Mouse (Mus musculus) forebrain, embryonic 10.5 days (tissue): ENCODE measurements around the gene Rnf167. TPM values are rescaled to one million over a fixed set of nuclear protein-coding genes. Genes with fewer than 3 reads are reported as not detected.

Experiments used
- DNase-seq: peaks from one replicate; pipeline ENCODE4 v3.0.0-alpha.2; 2017; ENCODE audit warnings: low spot score; ENCODE audit errors: extremely low spot score
- H3K27ac ChIP-seq: fragments of 300-500 bp; sonication (generic); 2 replicates; pipeline ENCODE4 v1.5.1; 2016; ENCODE audit warnings: mild to moderate bottlenecking
- H3K27me3 ChIP-seq: fragments of 300-500 bp; sonication (generic); 2 replicates; pipeline ENCODE4 v1.6.1; 2016; ENCODE audit warnings: mild to moderate bottlenecking; ENCODE audit not compliant: poor library complexity, severe bottlenecking
- H3K36me3 ChIP-seq: fragments of 300-500 bp; sonication (generic); replicated peaks from 2 replicates; pipeline ENCODE4 v1.6.1; 2016; ENCODE audit warnings: mild to moderate bottlenecking, moderate library complexity
- H3K4me1 ChIP-seq: fragments of 300-500 bp; sonication (generic); 2 replicates; pipeline ENCODE4 v1.6.1; 2016
- H3K4me3 ChIP-seq: fragments of 300-500 bp; sonication (generic); 2 replicates; pipeline ENCODE4 v1.5.1; 2016; ENCODE audit warnings: mild to moderate bottlenecking, moderate library complexity
- H3K9me3 ChIP-seq: fragments of 300-500 bp; sonication (generic); 2 replicates; pipeline ENCODE4 v1.6.1; 2016; ENCODE audit warnings: mild to moderate bottlenecking, moderate library complexity
- WGBS: fragments of 180-500 bp; shearing (Covaris S2); methylation state at CpG from one replicate; pipeline ENCODE4 v1.1.7; 2016; 5-methylcytosine and 5-hydroxymethylcytosine counted together
- polyA plus RNA-seq: library from polyadenylated mRNA; unstranded; fragments of >200 nt; fragmentation: Nextera tagmentation; extraction: Ambion mirVana; gene quantifications from 2 replicates; pipeline ENCODE4 v1.2.1, GENCODE M21; 2016

Gene Rnf167
- polyA plus RNA-seq, 1 experiment from 2014 or later, result 71.3 TPM

DNA sequence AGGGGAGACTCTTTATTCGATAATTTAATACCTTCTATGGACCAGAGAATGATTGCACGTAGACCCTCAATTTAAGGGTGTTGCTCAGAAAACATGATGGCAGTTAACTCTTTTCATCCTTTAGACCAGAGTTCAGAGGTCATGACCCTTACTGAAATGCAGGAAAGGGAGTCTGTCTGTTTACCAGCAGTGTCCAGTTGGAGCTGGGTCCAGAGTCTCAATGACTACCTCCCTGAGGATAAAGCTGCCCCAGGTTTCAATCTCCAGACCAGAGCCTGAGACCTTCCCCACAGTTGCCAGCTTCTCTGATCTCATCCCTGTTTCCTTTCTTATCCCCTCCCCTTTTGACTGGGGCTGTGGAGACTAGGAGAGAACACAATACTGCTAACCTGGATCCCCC lies 31.5 kb downstream of the Rnf167 start:
- Histone ChIP-seq H3K9me3 (no peaks in the 10 kb centered on the region), H3K27me3 (0 out of 2 replicates have a peak, but pooled peaks cover 3% of the 10 kb centered on the region), H3K4me3 (no peak overlapping the region), H3K27ac (no peak overlapping the region), H3K4me1 (peaks cover 32% of the 10 kb centered on the region), H3K36me3 (peaks cover 71% of the 10 kb centered on the region)
- no peak for DNase-seq
- 81% methylated on average over 2 of the region's 2 CpGs for WGBS

DNA sequence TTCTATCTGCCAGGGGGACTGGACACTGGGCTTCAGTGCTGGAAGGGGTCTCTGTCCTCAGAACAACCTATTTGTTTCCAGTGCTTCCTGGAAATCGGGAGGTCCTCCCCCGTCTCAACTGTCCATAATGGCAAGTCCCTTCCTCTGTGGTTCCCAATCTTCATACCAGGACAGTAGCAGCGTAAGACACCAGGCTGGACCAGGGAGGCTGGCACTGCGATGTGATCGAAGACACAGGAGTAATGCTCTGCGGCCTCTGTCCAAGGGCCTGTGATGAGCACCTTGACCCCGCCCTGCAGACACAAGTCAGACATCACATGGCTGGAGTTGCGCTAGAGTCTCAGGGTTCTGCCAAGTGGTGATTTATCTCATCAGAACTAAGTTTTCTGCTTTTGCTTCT lies 32.3 kb downstream of the Rnf167 start:
- no peak overlapping the region for H3K4me3 ChIP-seq
- DNase-seq, result no peak
- WGBS, result 93% methylated on average over 8 of the region's 8 CpGs
- H3K27me3 ChIP-seq, result 0 out of 2 replicates have a peak, but pooled peaks cover 3% of the 10 kb centered on the region
- peaks cover 71% of the 10 kb centered on the region for H3K36me3 ChIP-seq
- no peaks in the 10 kb centered on the region for H3K9me3 ChIP-seq
- no peak overlapping the region for H3K27ac ChIP-seq
- H3K4me1 ChIP-seq, result peaks cover 30% of the 10 kb centered on the region

DNA sequence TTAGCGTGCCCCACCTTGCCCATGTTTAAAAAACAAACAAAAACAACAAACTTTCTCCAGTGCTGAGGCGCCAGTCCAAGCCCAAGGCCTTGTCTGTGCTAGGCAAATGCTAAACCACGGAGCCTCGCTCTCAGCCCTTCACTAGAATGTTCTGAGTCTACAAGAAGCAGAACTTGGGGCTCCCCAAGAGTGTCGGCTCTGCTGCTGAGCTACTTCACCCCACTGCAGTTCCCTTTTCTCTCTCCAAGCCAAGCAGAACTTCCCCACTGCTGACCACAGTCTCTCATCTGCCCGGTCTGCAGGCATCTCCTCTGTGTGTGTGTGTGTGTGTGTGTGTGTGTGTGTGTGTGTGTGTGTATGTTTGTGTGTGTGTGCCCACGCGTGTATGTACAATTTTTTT lies 32.9 kb downstream of the Rnf167 start:
- 88% methylated on average over 8 of the region's 8 CpGs for WGBS
- Histone ChIP-seq H3K27ac (no peak overlapping the region), H3K27me3 (0 out of 2 replicates have a peak, but pooled peaks cover 3% of the 10 kb centered on the region), H3K9me3 (no peaks in the 10 kb centered on the region), H3K36me3 (peaks cover 72% of the 10 kb centered on the region), H3K4me3 (no peak overlapping the region), H3K4me1 (peaks cover 30% of the 10 kb centered on the region)
- no peak for DNase-seq

GRCm38 (mm10) chr11:70681170-70681569 lies 34.1 kb downstream of the Rnf167 start:
- Histone ChIP-seq H3K27me3 (0 out of 2 replicates have a peak, but pooled peaks cover 3% of the 10 kb centered on the region), H3K9me3 (no peaks in the 10 kb centered on the region), H3K4me1 (peaks cover 31% of the 10 kb centered on the region), H3K27ac (peak overlapping the region; percentile 84), H3K36me3 (peaks cover 68% of the 10 kb centered on the region), H3K4me3 (0 out of 2 replicates have a peak overlapping the region, but pooled peaks have one; percentile 1)
- 60% methylated on average over 12 of the region's 12 CpGs for whole genome bisulfite sequencing
- no peak for DNase-seq

GRCm38 (mm10) chr11:70681897-70682581 lies 35.0 kb downstream of the Rnf167 start:
- Histone ChIP-seq H3K4me3 (peak overlapping the region; percentile 29), H3K4me1 (peaks cover 40% of the 10 kb centered on the region), H3K36me3 (peaks cover 64% of the 10 kb centered on the region), H3K27ac (peak overlapping the region; percentile 84), H3K27me3 (0 out of 2 replicates have a peak, but pooled peaks cover 3% of the 10 kb centered on the region), H3K9me3 (no peaks in the 10 kb centered on the region)
- DNase-seq, result peak; percentile 67
- WGBS, result 13% methylated on average over 8 of the region's 11 CpGs

DNA sequence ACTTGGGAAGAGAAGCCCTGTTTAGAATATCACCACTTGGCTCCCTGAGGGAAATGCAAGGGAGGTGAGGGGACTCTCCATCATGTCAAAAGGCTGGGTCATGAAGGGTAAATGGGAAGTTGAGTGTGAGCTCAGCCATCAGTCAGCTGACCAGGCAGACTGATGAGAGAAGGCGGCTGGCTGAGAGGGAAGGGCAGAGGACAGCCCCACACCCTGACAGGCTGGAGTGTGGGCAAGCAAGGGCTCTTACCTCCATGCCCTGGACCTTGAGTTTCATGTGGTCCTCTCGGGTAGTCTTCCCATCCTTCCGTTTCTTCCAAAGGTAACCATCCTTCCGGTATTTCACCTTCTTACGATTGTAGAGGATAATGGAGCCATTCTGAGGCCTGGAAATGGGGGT lies 36.6 kb downstream of the Rnf167 start:
- no peak for DNase-seq
- no peak overlapping the region for H3K4me3 ChIP-seq
- H3K27me3 ChIP-seq, result 0 out of 2 replicates have a peak, but pooled peaks cover 3% of the 10 kb centered on the region
- 93% methylated on average over 5 of the region's 5 CpGs for WGBS
- H3K9me3 ChIP-seq, result no peaks in the 10 kb centered on the region
- H3K36me3 ChIP-seq, result peaks cover 59% of the 10 kb centered on the region
- no peak overlapping the region for H3K27ac ChIP-seq
- peaks cover 53% of the 10 kb centered on the region for H3K4me1 ChIP-seq

GRCm38 (mm10) chr11:70686901-70687566 lies 40.0 kb downstream of the Rnf167 start:
- Histone ChIP-seq H3K27ac (peak overlapping the region; percentile 92), H3K27me3 (no peaks in the 10 kb centered on the region; the same call in 1 of the 2 replicates), H3K9me3 (no peaks in the 10 kb centered on the region), H3K36me3 (peaks cover 33% of the 10 kb centered on the region), H3K4me3 (peak overlapping the region; percentile 92), H3K4me1 (peaks cover 51% of the 10 kb centered on the region)
- 3% methylated on average over 16 of the region's 16 CpGs for WGBS
- DNase-seq, result peak; percentile 49

DNA sequence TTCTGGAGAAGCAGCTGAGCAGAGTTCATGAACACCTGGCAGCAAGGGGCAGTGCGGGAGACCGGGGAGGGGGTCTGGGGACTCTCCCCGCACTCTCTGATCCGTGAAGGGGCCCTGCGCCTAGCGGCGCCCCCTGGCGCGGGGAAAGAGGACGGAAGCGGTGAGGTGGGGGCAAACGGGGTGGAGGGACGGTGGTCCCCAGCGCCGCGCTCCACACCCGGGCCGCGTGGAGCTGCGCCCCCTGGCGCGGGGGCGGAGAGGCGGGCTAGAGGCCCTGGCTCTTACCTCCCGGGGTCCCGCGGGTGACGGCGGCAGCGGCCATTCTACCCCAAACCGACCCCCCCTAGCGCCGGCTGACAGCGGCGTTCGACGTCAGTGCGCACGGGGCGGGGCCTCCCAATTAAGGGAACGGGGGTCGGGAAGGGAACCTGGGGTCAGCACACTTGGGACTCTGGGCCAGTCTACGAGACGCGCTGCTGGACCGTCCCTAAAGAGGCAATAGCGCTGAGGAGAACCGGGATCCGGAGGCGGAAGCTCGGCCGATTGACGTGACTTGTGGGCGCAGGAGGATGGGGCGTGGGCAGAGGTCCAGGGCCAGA lies 40.7 kb downstream of the Rnf167 start, which contains the start of gene Camta2:
Camta2 (minus strand) TSS at position 505 of the 599 bp plus-strand sequence.
- H3K27ac ChIP-seq, result peak within 1 kb of the TSS; percentile 92
- peak within 1 kb of the TSS; percentile 92 for H3K4me3 ChIP-seq
- WGBS, result under 1% methylated on average over 55 of the region's 55 CpGs
- H3K4me1 ChIP-seq, result peaks cover 44% of the 10 kb centered on the region
- H3K9me3 ChIP-seq, result no peaks in the 10 kb centered on the region
- H3K36me3 ChIP-seq, result peaks cover 30% of the 10 kb centered on the region
- peak; percentile 84 for DNase-seq
- no peaks in the 10 kb centered on the region; the same call in 1 of the 2 replicates for H3K27me3 ChIP-seq

DNA sequence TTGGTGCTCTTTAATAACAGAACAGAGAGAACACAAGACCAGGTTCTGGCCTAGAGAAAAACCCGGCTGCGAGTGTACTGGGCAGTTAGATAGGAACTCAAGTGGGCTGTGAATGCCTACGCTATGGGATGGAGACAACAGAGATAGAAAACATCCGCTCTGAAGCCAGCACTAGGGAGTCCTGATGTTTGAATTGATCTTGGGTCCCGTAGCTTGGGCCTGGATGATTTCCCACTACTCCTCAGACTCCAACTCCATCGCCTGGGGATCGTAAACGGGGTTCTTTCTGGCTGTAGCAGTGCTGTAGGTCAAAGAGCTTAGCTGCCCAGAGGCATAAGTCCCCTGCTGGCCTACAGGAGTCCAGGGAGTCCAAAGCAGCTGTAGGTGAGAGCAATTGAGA lies 41.3 kb downstream of the Rnf167 start:
- peak overlapping the region; percentile 92 for H3K27ac ChIP-seq
- peak overlapping the region; percentile 92 for H3K4me3 ChIP-seq
- no peaks in the 10 kb centered on the region; the same call in 1 of the 2 replicates for H3K27me3 ChIP-seq
- H3K36me3 ChIP-seq, result peaks cover 23% of the 10 kb centered on the region
- WGBS, result 15% methylated on average over 8 of the region's 8 CpGs
- H3K4me1 ChIP-seq, result peaks cover 38% of the 10 kb centered on the region
- no peaks in the 10 kb centered on the region for H3K9me3 ChIP-seq
- no peak for DNase-seq

- Histone ChIP-seq H3K27ac (no peak overlapping the region), H3K9me3 (no peaks in the 10 kb centered on the region), H3K36me3 (peaks cover 11% of the 10 kb centered on the region), H3K27me3 (no peaks in the 10 kb centered on the region; the same call in 1 of the 2 replicates), H3K4me3 (no peak overlapping the region), H3K4me1 (peaks cover 37% of the 10 kb centered on the region)
- 48% methylated on average over 4 of the region's 4 CpGs for WGBS
- no peak for DNase-seq
Measured at GRCm38 (mm10) chr11:70689578-70689977, 42.5 kb downstream of the Rnf167 start.

GRCm38 (mm10) chr11:70693504-70693903 lies 46.5 kb downstream of the Rnf167 start:
- Histone ChIP-seq H3K4me3 (no peak overlapping the region), H3K27ac (no peak overlapping the region), H3K9me3 (no peaks in the 10 kb centered on the region), H3K27me3 (no peaks in the 10 kb centered on the region; the same call in 1 of the 2 replicates), H3K36me3 (no peaks in the 10 kb centered on the region), H3K4me1 (peaks cover 13% of the 10 kb centered on the region)
- 72% methylated on average over 3 of the region's 3 CpGs for WGBS
- no peak for DNase-seq

DNA sequence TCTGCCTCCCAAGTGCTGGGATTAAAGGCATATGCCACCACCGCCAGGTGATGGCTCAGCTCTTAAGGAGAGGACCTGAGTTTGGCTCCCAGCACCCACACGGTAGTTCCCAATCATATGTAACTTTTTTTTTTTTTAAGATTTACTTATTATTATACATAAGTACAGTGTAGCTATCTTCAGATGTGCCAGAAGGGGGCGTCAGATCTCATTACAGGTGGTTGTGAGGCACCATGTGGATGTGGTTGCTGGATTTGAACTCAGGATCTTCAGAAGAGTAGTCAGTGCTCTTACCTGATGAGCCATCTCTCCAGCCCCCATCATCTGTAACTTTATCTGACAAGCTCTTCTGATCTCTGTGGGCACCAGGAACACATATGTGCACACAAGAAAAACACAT lies 50.3 kb downstream of the Rnf167 start:
- no peak for DNase-seq
- WGBS, result 70% methylated on average over 3 of the region's 3 CpGs

More for the DNA sequence above, 50.3 kb downstream of the Rnf167 start:
- Histone ChIP-seq H3K9me3 (no peaks in the 10 kb centered on the region), H3K4me1 (peaks cover 27% of the 10 kb centered on the region), H3K4me3 (no peak overlapping the region), H3K27ac (no peak overlapping the region), H3K36me3 (peaks cover 1% of the 10 kb centered on the region; the same call in 1 of the 2 replicates), H3K27me3 (no peaks in the 10 kb centered on the region)
